Mouse (Mus musculus) spleen, embryonic (tissue): ENCODE measurements around the gene Kcne1.

Experiments used
- CTCF ChIA-PET: fragments of 350-600 bp; sonication (Branson Sonifier 250); formaldehyde crosslinking; loops from one replicate; lab custom pipeline; 2022; lab: Charles Lee

Kcne1 gene

GRCm38 (mm10) chr16:92357023-92357422 lies 2.2 kb downstream of the Kcne1 start:
- CTCF ChIA-PET: no interaction called here

GRCm38 (mm10) chr16:92355982-92356381 lies 3.3 kb downstream of the Kcne1 start:
- CTCF ChIA-PET: no interaction called here

- CTCF ChIA-PET: no interaction called here
These were observed 3.9 kb downstream of the Kcne1 start for GRCm38 (mm10) chr16:92355366-92355765.

DNA sequence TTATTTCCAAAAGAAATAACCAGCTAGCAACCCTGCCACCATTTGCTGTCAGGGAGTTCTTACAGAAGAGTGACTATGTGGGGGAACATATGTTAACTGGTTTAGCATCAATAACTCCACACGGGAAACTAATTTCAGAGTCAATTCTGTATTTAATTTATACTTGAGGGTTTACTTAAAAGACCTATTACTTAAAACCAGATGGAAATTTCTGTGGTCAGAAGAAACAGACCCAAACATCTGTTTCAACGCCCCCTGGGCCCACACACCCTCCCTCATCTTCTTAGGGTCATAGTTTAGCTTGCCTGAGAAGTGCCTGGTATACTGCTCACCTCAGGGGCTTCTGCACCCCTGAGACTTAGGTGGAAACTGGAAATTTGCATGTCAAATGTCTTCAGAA lies 5.4 kb downstream of the Kcne1 start:
- CTCF ChIA-PET: no interaction called here

- CTCF ChIA-PET: no interaction called here
These were observed 6.0 kb downstream of the Kcne1 start for GRCm38 (mm10) chr16:92353295-92353694.

DNA sequence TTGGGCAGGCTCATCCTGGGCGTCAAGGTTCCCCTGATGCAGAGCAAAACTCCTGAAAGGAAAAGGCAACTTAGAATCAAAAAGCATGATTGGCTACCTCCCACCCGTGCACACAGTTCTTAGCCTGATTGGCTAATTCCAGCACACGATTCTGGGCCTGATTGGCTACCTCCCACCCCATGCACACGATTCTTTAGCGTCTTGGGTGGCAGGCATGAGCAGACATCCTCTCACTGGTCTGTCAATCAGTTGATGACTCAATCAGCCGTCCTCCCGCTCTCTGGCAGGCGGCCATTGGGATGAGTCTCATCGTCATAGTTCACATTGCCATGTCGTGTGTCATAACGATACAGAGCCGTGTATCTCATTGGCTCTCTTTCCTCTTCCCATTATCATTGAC lies 10.3 kb downstream of the Kcne1 start:
- CTCF ChIA-PET: no interaction called here

DNA sequence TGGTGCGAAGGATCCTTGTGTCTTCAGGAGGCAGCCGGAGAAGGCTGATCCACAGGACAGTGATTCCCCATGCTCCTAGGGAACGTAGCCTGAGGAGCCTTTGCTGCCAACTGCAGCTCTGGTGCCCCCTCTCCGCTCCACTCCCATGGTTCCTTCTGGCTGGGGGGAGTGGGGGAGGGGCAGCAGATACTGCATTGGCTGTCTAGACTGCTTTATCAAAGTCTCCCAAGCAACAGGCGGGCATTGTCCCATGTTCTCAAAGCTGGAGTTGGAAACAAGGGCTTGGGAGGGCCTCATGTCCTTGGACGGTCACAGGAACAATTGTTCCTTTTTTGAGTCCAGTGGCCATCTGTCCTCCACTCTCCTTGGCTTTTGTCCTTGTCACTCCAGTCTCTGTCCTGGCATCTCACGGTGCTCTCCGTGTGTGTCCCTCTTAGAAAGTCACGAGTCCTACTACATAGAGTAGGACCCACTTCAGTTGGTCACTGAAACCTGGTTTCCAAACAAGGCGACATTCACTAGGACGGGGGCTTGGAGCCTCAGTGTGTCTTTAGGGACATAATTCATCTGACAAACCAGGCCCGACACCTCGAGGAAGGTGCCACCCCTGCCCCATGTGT lies 12.9 kb downstream of the Kcne1 start:
- CTCF ChIA-PET: no interaction called here

DNA sequence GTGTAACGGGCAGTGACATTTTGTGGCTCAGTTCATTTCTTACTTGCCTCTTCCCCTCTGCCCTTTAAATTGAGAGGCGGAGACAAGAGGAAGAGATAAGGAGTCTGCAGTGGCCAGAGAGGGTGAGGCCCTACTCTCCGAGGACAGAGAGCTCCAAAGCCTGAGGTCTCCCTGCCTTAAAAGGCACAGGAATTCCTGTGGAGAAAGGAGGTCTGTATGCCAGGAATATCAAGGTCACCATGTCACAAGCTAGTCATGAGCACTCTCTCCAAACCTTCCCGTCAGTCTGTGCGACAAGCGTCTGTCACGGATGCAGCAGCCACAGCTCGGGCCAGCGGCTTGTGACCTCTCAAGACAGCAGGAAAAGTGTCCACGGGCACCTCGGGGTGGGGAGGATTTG lies 14.1 kb downstream of the Kcne1 start:
- CTCF ChIA-PET: no interaction called here

DNA sequence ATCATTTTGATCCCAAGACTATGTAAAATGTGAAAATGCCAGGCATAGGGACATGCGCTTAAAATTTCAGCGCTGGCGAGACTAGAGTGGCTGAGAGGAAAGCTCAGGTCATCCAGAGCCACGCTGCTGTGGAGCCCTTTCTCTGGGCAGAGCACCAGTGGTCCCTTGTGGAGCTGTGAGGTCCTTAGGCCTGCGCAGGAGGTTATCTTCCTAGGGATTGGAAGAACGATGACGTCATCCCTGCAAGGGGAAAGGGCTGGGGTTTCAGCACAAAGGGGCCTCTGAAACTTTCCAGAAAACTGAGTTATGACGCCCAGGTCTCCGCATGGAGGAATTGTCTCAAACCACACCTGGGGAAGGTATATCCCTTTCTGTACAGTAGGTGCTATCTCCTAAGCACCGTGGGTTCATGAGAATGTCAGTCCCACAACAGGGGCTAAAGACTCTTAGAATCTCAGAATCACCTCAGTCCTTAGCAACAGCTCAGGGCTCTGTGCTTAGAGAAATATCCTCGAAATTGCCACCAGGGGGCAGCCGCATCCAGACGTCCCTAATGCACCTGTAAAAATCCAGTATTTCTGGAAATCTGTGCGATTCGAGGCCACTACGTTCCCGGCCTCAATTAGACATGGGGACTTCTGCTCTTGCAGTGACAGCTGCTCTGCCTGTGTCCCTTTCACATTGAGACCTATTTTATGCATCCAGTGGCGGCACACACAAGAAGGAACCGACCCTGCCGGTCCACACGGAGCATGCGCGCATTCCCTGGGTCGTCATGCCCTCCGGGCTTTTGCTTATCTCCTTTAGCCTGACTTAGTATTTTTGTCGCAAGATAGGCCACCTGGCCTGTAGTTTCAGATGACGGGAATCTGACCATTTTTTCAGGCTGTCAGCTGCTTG lies 18.4 kb downstream of the Kcne1 start:
- CTCF ChIA-PET: interaction anchor here (0.6 to 1.0 kb wide), 4 partner anchors 11 to 442 kb away, joined by 3 to 12 read pairs (median 3); no protein-coding TSS in a partner anchor

GRCm38 (mm10) chr16:92336280-92336679 lies 23.0 kb downstream of the Kcne1 start:
- CTCF ChIA-PET: interaction anchor here (1.2 kb wide), 1 partner anchor 17 kb away, joined by 4 read pairs; no protein-coding TSS in a partner anchor

DNA sequence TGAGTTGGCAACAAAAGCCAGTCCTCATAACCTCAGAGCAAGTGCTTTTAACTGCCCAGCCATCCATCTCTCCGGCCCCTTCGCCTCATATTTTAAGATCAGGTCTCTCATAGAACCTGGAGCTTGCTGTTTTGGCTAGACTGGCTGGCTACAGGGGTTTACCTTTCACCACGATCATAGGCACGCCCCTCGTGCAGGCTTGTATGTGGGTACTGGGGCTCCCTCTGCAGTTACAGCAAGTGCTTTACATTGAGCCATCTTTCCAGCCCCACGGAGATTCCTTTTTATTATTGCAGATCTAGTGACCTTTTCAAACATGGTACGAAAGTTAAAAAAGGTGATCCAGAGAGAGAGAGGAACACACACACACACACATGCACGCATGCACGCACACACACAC lies 24.7 kb downstream of the Kcne1 start:
- CTCF ChIA-PET: no interaction called here

GRCm38 (mm10) chr16:92330966-92331365 lies 28.3 kb downstream of the Kcne1 start:
- CTCF ChIA-PET: interaction anchor here (0.5 kb wide), 1 partner anchor 45 kb away, joined by 4 read pairs; no protein-coding TSS in a partner anchor

- CTCF ChIA-PET: no interaction called here
These were observed 31.4 kb downstream of the Kcne1 start for GRCm38 (mm10) chr16:92327911-92328310.

DNA sequence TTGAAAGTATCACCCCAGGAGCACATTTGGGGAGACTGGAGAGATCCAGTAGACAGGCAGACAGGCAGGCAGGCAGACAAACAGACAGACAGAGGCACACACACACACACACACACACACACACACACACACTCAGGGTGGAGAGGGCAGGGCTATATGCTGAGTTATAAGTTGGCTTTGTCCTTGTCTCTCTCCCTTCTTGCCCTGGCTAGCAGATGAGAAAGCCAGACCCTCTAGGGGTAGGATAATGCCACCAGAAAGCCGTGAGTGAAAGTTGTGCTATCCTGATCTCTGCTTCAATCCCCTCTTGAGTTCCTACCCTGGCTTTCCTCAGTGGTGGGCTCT lies 34.2 kb downstream of the Kcne1 start:
- CTCF ChIA-PET: no interaction called here

DNA sequence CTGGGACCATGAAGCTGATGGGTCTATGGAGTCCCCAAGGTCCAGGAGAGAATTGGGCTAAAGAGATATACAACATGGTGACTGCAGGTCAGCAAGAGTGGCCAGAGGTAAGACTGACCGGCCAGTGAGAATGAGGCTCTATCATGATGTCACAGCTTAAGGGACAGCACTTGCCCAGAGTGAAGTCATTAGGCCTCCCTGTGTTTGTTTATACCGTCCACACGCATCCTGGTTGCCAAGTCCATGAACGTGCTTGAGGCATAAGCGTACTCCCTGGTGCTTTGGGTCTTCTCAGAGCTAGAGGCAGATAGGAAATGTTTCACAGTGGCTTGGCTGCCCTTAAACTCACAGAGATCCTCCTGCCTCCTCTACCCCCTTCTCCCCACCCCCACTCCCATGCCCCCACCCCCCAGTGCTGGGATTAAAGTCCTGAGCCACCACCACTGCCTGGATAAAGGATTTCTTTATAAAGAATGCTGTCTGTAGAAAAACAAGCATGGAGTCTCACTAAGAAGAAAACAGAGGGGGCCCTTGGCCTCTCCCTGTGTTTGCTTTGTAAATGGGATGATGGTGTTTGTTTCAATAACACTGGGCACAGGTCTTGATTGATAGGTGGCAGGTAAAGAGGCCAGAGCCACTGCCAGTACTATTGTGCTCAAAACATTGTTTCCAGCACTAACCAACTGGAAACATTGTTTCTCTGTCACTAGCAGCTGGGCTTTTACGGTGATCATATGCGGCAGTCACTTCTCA lies 34.8 kb downstream of the Kcne1 start:
- CTCF ChIA-PET: no interaction called here

DNA sequence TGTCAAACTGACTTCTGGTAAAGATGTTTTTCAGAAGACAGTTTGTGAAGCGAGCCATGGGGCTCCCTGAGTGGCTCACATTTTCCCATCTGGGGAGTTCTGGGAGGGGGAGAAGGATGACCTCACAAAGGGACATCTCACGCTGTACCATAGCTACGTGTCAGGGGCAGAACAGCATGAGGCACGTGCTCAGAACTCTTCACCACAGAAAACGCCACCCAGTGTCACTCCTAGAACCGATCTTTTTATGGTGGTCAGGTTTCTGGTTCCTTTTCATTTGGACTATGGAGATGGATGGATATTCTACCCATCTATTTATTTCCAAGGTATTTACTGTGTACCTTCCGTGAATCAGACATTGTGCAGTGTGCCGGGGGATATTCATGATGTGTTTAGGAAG lies 37.9 kb downstream of the Kcne1 start, which contains the start of gene Fam243:
Gene Fam243 (minus strand): TSS at position 101 of the 400 bp plus-strand sequence.
- CTCF ChIA-PET: no interaction called here

DNA sequence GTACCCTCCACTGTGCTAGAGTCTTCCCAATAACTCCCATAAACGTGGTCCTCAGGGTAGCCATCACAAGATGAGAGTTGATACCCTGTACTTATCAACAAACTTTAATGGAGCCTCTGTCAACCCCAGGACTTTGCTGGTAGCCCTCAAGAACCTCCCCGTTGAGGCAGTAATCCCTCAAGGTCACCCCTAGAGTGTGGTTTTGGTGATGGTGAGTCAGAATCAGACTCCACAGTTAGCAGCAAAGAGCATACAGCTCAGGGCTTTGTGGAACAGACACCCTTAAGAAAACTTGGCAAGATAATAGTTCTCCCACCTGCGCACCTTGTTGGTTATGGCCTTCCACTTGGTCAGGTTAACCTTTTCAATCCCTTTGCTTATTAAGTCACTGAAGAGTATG lies 38.9 kb downstream of the Kcne1 start:
- CTCF ChIA-PET: no interaction called here

- CTCF ChIA-PET: interaction anchor here (0.6 to 1.0 kb wide), 2 partner anchors 16 to 1004 kb away, joined by 3 to 4 read pairs; no protein-coding TSS in a partner anchor
These were observed 39.7 kb downstream of the Kcne1 start for GRCm38 (mm10) chr16:92319353-92320109.

DNA sequence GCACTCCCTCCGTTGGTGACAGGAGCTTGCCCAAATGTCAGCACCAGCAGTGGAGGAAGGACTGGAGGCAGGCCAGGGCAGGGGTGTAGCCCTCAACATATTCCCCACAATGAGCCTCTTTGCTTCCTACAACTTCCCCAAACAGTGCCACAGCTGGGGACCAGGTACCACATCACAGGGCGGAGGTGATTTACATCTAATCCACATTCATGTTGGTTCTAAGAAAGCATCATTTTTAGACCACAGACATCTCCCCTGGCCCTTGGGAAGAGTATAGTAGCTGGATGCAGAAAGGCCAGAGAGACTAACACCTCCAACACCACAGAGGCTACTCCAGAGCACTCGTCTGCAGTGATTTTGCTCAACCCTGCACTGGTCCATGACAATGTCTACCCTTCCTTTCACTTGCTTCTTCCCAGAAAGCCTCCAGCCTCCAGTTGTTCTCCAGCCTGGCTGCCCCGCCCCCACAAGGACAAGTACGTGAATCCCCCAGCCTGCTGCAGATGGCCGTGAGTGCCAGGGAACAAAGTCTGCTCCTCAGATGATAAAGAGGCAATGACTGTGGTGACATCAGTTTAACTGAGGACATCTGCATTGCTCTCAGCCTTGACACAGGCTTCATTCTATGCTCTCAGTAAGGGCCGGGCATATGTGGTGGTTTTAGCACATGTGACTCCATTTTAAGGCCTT lies 43.1 kb downstream of the Kcne1 start:
- CTCF ChIA-PET: no interaction called here

GRCm38 (mm10) chr16:92313953-92314741 lies 45.1 kb downstream of the Kcne1 start:
- CTCF ChIA-PET: no interaction called here
